ENCODE assay signal across 20 mouse cellular contexts in genomic region chr1:118948407-118948806, GRCm38 (mm10).
"Had no signal": no experiment of that assay in that cellular context is flagged by ENCODE, and none has a peak within 500 bp of the region (broad histone marks: within the 10 kb centered on the region; RNA-seq: fewer than 3 reads in every experiment).

No protein-coding gene starts in this region.

- H3K27me3 ChIP-seq: lung, embryonic 15.5 days; megakaryocyte, embryonic 14.5 days; midbrain, embryonic 13.5 days; midbrain, embryonic 15.5 days; neural tube, embryonic 12.5 days; stomach, embryonic 15.5 days had no signal

- H3K36me3 ChIP-seq: lung, embryonic 15.5 days; midbrain, embryonic 15.5 days; stomach, embryonic 15.5 days had no signal

- H3K4me1 ChIP-seq: megakaryocyte, embryonic 14.5 days; midbrain, embryonic 13.5 days; midbrain, embryonic 15.5 days; neural tube, embryonic 12.5 days had no signal

- DNase-seq: lung, adult 2 months; lung, postnatal 14 days; lung, postnatal 36 days; retina, postnatal 1 day; right cerebral cortex, adult 18-20 months; right cerebral cortex, postnatal 25 days; right cerebral cortex, postnatal 4 days; thymus, adult 2 months; thymus, postnatal 25 days; thymus, postnatal 4 days had no signal

- H3K9ac ChIP-seq: lung, embryonic 15.5 days; midbrain, embryonic 13.5 days; midbrain, embryonic 15.5 days; neural tube, embryonic 12.5 days; stomach, embryonic 15.5 days had no signal

- ATAC-seq: lung, postnatal 0 days; midbrain, embryonic 13.5 days; midbrain, embryonic 15.5 days had no signal

- H3K27ac ChIP-seq: lung, embryonic 15.5 days; macrophage; midbrain, embryonic 13.5 days; midbrain, embryonic 15.5 days; neural tube, embryonic 12.5 days; stomach, embryonic 15.5 days; stomach, postnatal 0 days had no signal

- H3K4me2 ChIP-seq: lung, embryonic 15.5 days; midbrain, embryonic 11.5 days; midbrain, embryonic 13.5 days; midbrain, embryonic 15.5 days; neural tube, embryonic 12.5 days; stomach, embryonic 15.5 days had no signal

- H3K9me3 ChIP-seq: lung, embryonic 15.5 days; midbrain, embryonic 13.5 days; midbrain, embryonic 15.5 days; neural tube, embryonic 12.5 days; stomach, embryonic 15.5 days had no signal

- H3K4me3 ChIP-seq: lung, embryonic 15.5 days; megakaryocyte, embryonic 14.5 days; midbrain, embryonic 13.5 days; midbrain, embryonic 15.5 days; neural tube, embryonic 12.5 days; stomach, embryonic 15.5 days had no signal
